Mouse (Mus musculus) stomach, embryonic 16.5 days (tissue): ENCODE measurements at regions not wholly inside any gene's neighbourhood (a gene's known extent, or its start where the extent isn't known, plus 50 kb on each side); places are given as distances from the start of the nearest gene placed in this dataset.

Experiments
- ATAC-seq: fragments of 200-750 bp; cut with Nextera tagmentation; 2 replicates; pipeline ENCODE4 v1.8.0; 2017; ENCODE audit warnings: moderate number of reproducible peaks, moderate TSS enrichment; ENCODE audit not compliant: insufficient read depth, low FRiP score
- H3K27ac ChIP-seq: fragments of 300-500 bp; sonication (generic); 2 replicates; pipeline ENCODE4 v1.5.1; 2014; ENCODE audit warnings: low read length
- H3K27me3 ChIP-seq: fragments of 300-500 bp; sonication (generic); 2 replicates; pipeline ENCODE4 v1.6.1; 2014; ENCODE audit warnings: low read length, control low read depth, mixed read lengths; ENCODE audit not compliant: control insufficient read depth, insufficient read depth
- H3K36me3 ChIP-seq: fragments of 300-500 bp; sonication (generic); 2 replicates; pipeline ENCODE4 v1.6.1; 2014; ENCODE audit warnings: low read length; ENCODE audit not compliant: control insufficient read depth, insufficient read depth
- H3K4me1 ChIP-seq: fragments of 300-500 bp; sonication (generic); 2 replicates; pipeline ENCODE4 v1.6.1; 2014; ENCODE audit warnings: low read length, control low read depth, mixed read lengths; ENCODE audit not compliant: control insufficient read depth, insufficient read depth
- H3K4me2 ChIP-seq: fragments of 300-500 bp; sonication (generic); 2 replicates; pipeline ENCODE4 v1.6.1; 2014; ENCODE audit warnings: low read depth, low read length, mixed read lengths
- H3K4me3 ChIP-seq: fragments of 300-500 bp; sonication (generic); replicated peaks from 2 replicates; pipeline ENCODE4 v1.5.1; 2014; ENCODE audit warnings: mild to moderate bottlenecking, low read length
- H3K9ac ChIP-seq: fragments of 300-500 bp; sonication (generic); 2 replicates; pipeline ENCODE4 v1.6.1; 2014; ENCODE audit warnings: low read length
- H3K9me3 ChIP-seq: fragments of 300-500 bp; sonication (generic); replicated peaks from 2 replicates; pipeline ENCODE4 v1.6.1; 2016; ENCODE audit warnings: low read length, control low read depth; ENCODE audit not compliant: control insufficient read depth
- WGBS: fragments of 180-500 bp; shearing (Covaris S2); extraction: QIAGEN DNeasy Blood & Tissue Kit; methylation state at CpG from one replicate; pipeline ENCODE4 v1.1.7; 2014; 5-methylcytosine and 5-hydroxymethylcytosine counted together

DNA sequence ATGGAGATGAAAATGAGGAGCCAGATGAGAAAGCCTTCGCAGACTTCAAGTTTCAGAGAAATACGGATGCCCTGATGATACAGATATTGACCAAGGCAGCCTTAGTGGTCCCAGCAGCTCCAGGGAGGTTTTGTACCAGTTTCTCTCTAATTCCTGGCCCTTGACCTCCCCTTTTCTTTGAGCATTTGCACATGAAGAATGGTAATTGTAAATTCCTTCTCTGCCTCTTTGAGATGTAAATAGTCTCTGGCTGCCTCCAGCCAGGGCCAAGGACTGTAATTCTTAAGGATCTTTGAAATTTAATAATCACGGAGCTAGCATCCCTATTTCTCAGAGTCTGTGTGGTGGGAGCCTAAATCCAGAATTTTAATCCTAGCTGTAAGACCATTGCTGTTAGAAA lies 78.0 kb upstream of the Gm6793 start:
- H3K36me3 ChIP-seq = no peaks in the 10 kb centered on the region
- WGBS = 57% methylated on average over 3 of the region's 3 CpGs

GRCm38 (mm10) chr8:112078621-112079020 lies 63.8 kb upstream of the Gm6793 start:
- Histone ChIP-seq H3K27ac (no peak overlapping the region), H3K9me3 (no peaks in the 10 kb centered on the region), H3K4me2 (no peak overlapping the region), H3K9ac (no peak overlapping the region), H3K36me3 (no peaks in the 10 kb centered on the region), H3K4me3 (no peak overlapping the region), H3K27me3 (no peaks in the 10 kb centered on the region), H3K4me1 (no peaks in the 10 kb centered on the region)
- WGBS = 74% methylated on average over 10 of the region's 10 CpGs
- ATAC-seq = no peak

More for the DNA sequence above, 78.0 kb upstream of the Gm6793 start:
- no peaks in the 10 kb centered on the region for H3K9me3 ChIP-seq
- no peak overlapping the region for H3K27ac ChIP-seq
- no peak overlapping the region for H3K4me3 ChIP-seq
- no peak for ATAC-seq
- H3K4me2 ChIP-seq = no peak overlapping the region
- no peak overlapping the region for H3K9ac ChIP-seq
- no peaks in the 10 kb centered on the region for H3K27me3 ChIP-seq
- H3K4me1 ChIP-seq = no peaks in the 10 kb centered on the region

DNA sequence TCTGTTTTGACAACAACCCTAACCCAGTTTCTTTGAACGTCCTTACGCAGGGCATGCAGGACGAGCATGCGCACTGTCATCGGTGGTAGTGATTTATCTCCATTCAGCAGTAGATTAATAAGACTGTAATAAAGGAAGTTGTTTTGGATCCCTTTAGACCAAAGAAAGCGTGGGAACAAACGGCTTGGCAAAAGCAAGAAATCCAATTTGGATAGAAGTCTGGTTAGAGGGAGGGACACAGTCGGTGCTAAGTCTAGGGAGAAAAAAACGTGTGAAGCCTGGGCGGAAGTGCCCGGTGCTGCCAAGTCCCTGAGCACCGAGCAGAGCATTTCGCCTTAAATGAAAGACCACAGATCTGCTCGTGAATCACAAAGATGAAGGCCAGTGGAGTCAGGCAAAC lies 57.4 kb upstream of the Gm6793 start:
- WGBS = 77% methylated on average over 14 of the region's 14 CpGs
- H3K4me1 ChIP-seq = no peaks in the 10 kb centered on the region

GRCm38 (mm10) chr8:112070251-112070650 lies 55.4 kb upstream of the Gm6793 start:
- ATAC-seq = no peak
- H3K4me3 ChIP-seq = no peak overlapping the region
- H3K4me2 ChIP-seq = no peak overlapping the region
- no peak overlapping the region for H3K9ac ChIP-seq
- no peaks in the 10 kb centered on the region for H3K4me1 ChIP-seq
- H3K27ac ChIP-seq = no peak overlapping the region
- H3K36me3 ChIP-seq = no peaks in the 10 kb centered on the region
- 84% methylated on average over 8 of the region's 8 CpGs for WGBS
- no peaks in the 10 kb centered on the region for H3K9me3 ChIP-seq
- no peaks in the 10 kb centered on the region for H3K27me3 ChIP-seq

More for the DNA sequence above, 57.4 kb upstream of the Gm6793 start:
- Histone ChIP-seq H3K4me2 (no peak overlapping the region), H3K4me3 (no peak overlapping the region), H3K27me3 (no peaks in the 10 kb centered on the region), H3K9ac (no peak overlapping the region), H3K36me3 (no peaks in the 10 kb centered on the region), H3K27ac (no peak overlapping the region), H3K9me3 (no peaks in the 10 kb centered on the region)
- ATAC-seq = no peak
